Mouse (Mus musculus) intestine, embryonic 14.5 days (tissue): ENCODE data around the gene Ndufv2. TPM values are rescaled to one million over a fixed set of nuclear protein-coding genes. Genes with fewer than 3 reads are reported as not detected.
A peak's percentile ranks its signal among the peaks of the same experiment; 100 is the strongest.

ENCODE experiments used
- ATAC-seq: fragments of 200-750 bp; cut with Nextera tagmentation; replicated peaks from 2 replicates; pipeline ENCODE4 v1.8.0; 2017; ENCODE audit warnings: low read depth, moderate number of reproducible peaks, moderate TSS enrichment, moderate library complexity; ENCODE audit not compliant: low FRiP score, low TSS enrichment
- DNase-seq: peaks from one replicate; pipeline ENCODE4 v3.0.0-alpha.2; 2018; ENCODE audit warnings: low spot score
- H3K27ac ChIP-seq: fragments of 300-500 bp; sonication (generic); 2 replicates; pipeline ENCODE4 v1.5.1; 2014; ENCODE audit warnings: low read depth, mild to moderate bottlenecking, control low read depth
- H3K27me3 ChIP-seq: fragments of 300-500 bp; sonication (generic); replicated peaks from 2 replicates; pipeline ENCODE4 v1.6.1; 2014; ENCODE audit warnings: low read length, control low read depth; ENCODE audit not compliant: control insufficient read depth, insufficient read depth
- H3K36me3 ChIP-seq: fragments of 300-500 bp; sonication (generic); 2 replicates; pipeline ENCODE4 v1.6.1; 2014; ENCODE audit warnings: low read length, control low read depth; ENCODE audit not compliant: control insufficient read depth, insufficient read depth
- H3K4me1 ChIP-seq: fragments of 300-500 bp; sonication (generic); replicated peaks from 2 replicates; pipeline ENCODE4 v1.6.1; 2014; ENCODE audit warnings: low read length, control low read depth, mixed read lengths; ENCODE audit not compliant: control insufficient read depth, insufficient read depth
- H3K4me2 ChIP-seq: fragments of 300-500 bp; sonication (generic); 2 replicates; pipeline ENCODE4 v1.6.1; 2014; ENCODE audit warnings: low read length
- H3K4me3 ChIP-seq: fragments of 300-500 bp; sonication (generic); 2 replicates; pipeline ENCODE4 v1.5.1; 2014; ENCODE audit warnings: low read depth, low read length, control low read depth, mixed read lengths
- H3K9ac ChIP-seq: fragments of 300-500 bp; sonication (generic); 2 replicates; pipeline ENCODE4 v1.6.1; 2014; ENCODE audit warnings: mild to moderate bottlenecking, low read length
- H3K9me3 ChIP-seq: fragments of 300-500 bp; sonication (generic); 2 replicates; pipeline ENCODE4 v1.6.1; 2016; ENCODE audit warnings: low read length, control low read depth; ENCODE audit not compliant: control insufficient read depth
- WGBS: fragments of 180-500 bp; shearing (Covaris S2); extraction: QIAGEN DNeasy Blood & Tissue Kit; methylation state at CpG from one replicate; pipeline ENCODE4 v1.1.7; 2014; 5-methylcytosine and 5-hydroxymethylcytosine counted together
- polyA plus RNA-seq: library from polyadenylated mRNA; unstranded; fragments of >200 nt; fragmentation: Nextera tagmentation; extraction: Ambion mirVana; gene quantifications from 2 replicates; pipeline ENCODE4 v1.2.1, GENCODE M21; 2014

Gene Ndufv2
- polyA plus RNA-seq: 379 and 401 TPM in 2 replicates

GRCm38 (mm10) chr17:66101380-66102330 is at the start of gene Ndufv2:
Gene Ndufv2 (minus strand): TSS chr17:66101559.
- DNase-seq (peak; percentile 97), ATAC-seq (peak; percentile 97)
- 1% methylated on average over 67 of the region's 67 CpGs for WGBS
- Histone ChIP-seq H3K9me3 (no peaks in the 10 kb centered on the region), H3K27me3 (no peaks in the 10 kb centered on the region), H3K36me3 (no peaks in the 10 kb centered on the region), H3K9ac (peak within 1 kb of the TSS; percentile 95), H3K4me1 (peaks cover 10% of the 10 kb centered on the region), H3K27ac (peak within 1 kb of the TSS; percentile 70), H3K4me3 (peak within 1 kb of the TSS; percentile 84), H3K4me2 (peak within 1 kb of the TSS; percentile 94)

- H3K36me3 ChIP-seq: peaks cover 88% of the 10 kb centered on the region
- ATAC-seq: 0 out of 2 replicates have a peak, but pooled peaks have one; percentile 47
- 98% methylated on average over 4 of the region's 4 CpGs for WGBS
These were observed 29.9 kb upstream of the Ndufv2 start for GRCm38 (mm10) chr17:66131212-66131611.

GRCm38 (mm10) chr17:66130371-66130770 is 29.0 kb upstream of the Ndufv2 start:
- ATAC-seq (no peak), DNase-seq (no peak)
- peaks cover 7% of the 10 kb centered on the region; the same call in 1 of the 2 replicates for H3K9me3 ChIP-seq
- peaks cover 81% of the 10 kb centered on the region for H3K36me3 ChIP-seq
- no peak overlapping the region for H3K4me2 ChIP-seq
- H3K27ac ChIP-seq: no peak overlapping the region
- WGBS: 90% methylated on average over 9 of the region's 9 CpGs
- no peak overlapping the region for H3K4me3 ChIP-seq
- H3K27me3 ChIP-seq: no peaks in the 10 kb centered on the region
- H3K4me1 ChIP-seq: peaks cover under 1% of the 10 kb centered on the region; the same call in 1 of the 2 replicates
- no peak overlapping the region for H3K9ac ChIP-seq

More at GRCm38 (mm10) chr17:66131212-66131611, 29.9 kb upstream of the Ndufv2 start:
- Histone ChIP-seq H3K27ac (no peak overlapping the region), H3K27me3 (no peaks in the 10 kb centered on the region), H3K4me1 (no peaks in the 10 kb centered on the region), H3K4me3 (no peak overlapping the region), H3K4me2 (no peak overlapping the region), H3K9ac (no peak overlapping the region), H3K9me3 (peaks cover 7% of the 10 kb centered on the region; the same call in 1 of the 2 replicates)
- DNase-seq: no peak

GRCm38 (mm10) chr17:66125211-66125610 is 23.9 kb upstream of the Ndufv2 start:
- H3K27me3 ChIP-seq: no peaks in the 10 kb centered on the region
- no peak overlapping the region for H3K4me2 ChIP-seq
- ATAC-seq (no peak), DNase-seq (no peak)
- no peak overlapping the region for H3K27ac ChIP-seq
- no peaks in the 10 kb centered on the region for H3K9me3 ChIP-seq
- peaks cover 12% of the 10 kb centered on the region for H3K4me1 ChIP-seq
- peaks cover 32% of the 10 kb centered on the region for H3K36me3 ChIP-seq
- no peak overlapping the region for H3K9ac ChIP-seq
- WGBS: 75% methylated on average over 5 of the region's 5 CpGs
- H3K4me3 ChIP-seq: no peak overlapping the region

- H3K27ac ChIP-seq: peak overlapping the region; percentile 83
- H3K36me3 ChIP-seq: peaks cover 36% of the 10 kb centered on the region
- peak overlapping the region; percentile 64 for H3K9ac ChIP-seq
- WGBS: under 1% methylated on average over 20 of the region's 20 CpGs
- DNase-seq (peak; percentile 72), ATAC-seq (peak; percentile 24; the same call in 1 of the 2 replicates)
- H3K27me3 ChIP-seq: no peaks in the 10 kb centered on the region
- peak overlapping the region; percentile 94 for H3K4me3 ChIP-seq
- H3K4me1 ChIP-seq: peaks cover 12% of the 10 kb centered on the region
- H3K9me3 ChIP-seq: no peaks in the 10 kb centered on the region
- H3K4me2 ChIP-seq: peak overlapping the region; percentile 76
These were observed 22.7 kb upstream of the Ndufv2 start for GRCm38 (mm10) chr17:66123816-66124610.

GRCm38 (mm10) chr17:66123066-66123815 is 21.9 kb upstream of the Ndufv2 start, which contains the start of gene Ddx11:
Gene Ddx11 (plus strand): TSS chr17:66123520.
- Histone ChIP-seq H3K27me3 (no peaks in the 10 kb centered on the region), H3K4me3 (peak within 1 kb of the TSS; percentile 94), H3K4me1 (peaks cover 12% of the 10 kb centered on the region), H3K9ac (peak within 1 kb of the TSS; percentile 64), H3K27ac (peak within 1 kb of the TSS; percentile 83), H3K9me3 (no peaks in the 10 kb centered on the region), H3K36me3 (peaks cover 40% of the 10 kb centered on the region), H3K4me2 (peak within 1 kb of the TSS; percentile 76)
- ATAC-seq (peak; percentile 87), DNase-seq (peak; percentile 97)
- WGBS: 5% methylated on average over 45 of the region's 45 CpGs

- DNase-seq (no peak), ATAC-seq (no peak)
- Histone ChIP-seq H3K4me2 (no peak overlapping the region), H3K27me3 (no peaks in the 10 kb centered on the region), H3K9ac (no peak overlapping the region), H3K9me3 (no peaks in the 10 kb centered on the region), H3K4me3 (no peak overlapping the region), H3K27ac (no peak overlapping the region), H3K36me3 (peaks cover 44% of the 10 kb centered on the region), H3K4me1 (peaks cover 12% of the 10 kb centered on the region)
- WGBS: 68% methylated on average over 1 of the region's 1 CpGs
These were observed 19.3 kb upstream of the Ndufv2 start for GRCm38 (mm10) chr17:66120701-66121100.

GRCm38 (mm10) chr17:66118991-66119390 is 17.6 kb upstream of the Ndufv2 start:
- no peaks in the 10 kb centered on the region; the same call in 1 of the 2 replicates for H3K4me1 ChIP-seq
- no peak overlapping the region for H3K27ac ChIP-seq
- 86% methylated on average over 8 of the region's 8 CpGs for WGBS
- H3K36me3 ChIP-seq: peaks cover 61% of the 10 kb centered on the region
- no peaks in the 10 kb centered on the region for H3K27me3 ChIP-seq
- DNase-seq: no peak
- no peak overlapping the region for H3K4me3 ChIP-seq
- no peaks in the 10 kb centered on the region for H3K9me3 ChIP-seq
- no peak overlapping the region for H3K9ac ChIP-seq
- no peak for ATAC-seq
- H3K4me2 ChIP-seq: no peak overlapping the region
